ENCODE assay signal across 7 mouse cellular contexts in the genomic region with DNA sequence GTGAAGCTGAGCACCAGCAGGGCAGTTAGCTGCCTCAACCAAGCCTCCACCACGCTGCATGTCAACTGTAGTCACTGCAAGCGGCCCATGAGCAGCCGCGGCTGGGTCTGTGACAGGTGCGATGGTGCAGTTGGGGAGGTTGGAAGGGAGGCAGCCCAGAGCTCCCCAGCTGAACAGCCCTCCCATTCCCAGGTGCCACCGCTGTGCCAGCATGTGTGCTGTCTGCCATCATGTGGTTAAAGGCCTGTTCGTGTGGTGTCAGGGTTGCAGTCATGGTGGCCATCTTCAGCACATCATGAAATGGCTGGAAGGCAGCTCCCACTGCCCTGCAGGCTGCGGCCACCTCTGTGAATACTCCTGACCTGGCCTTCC. TPM values are rescaled to one million over a fixed set of nuclear protein-coding genes. Genes with fewer than 3 reads are reported as not detected.
DNase-seq lines count a peak whose midpoint lies in the region; ATAC-seq and TF ChIP-seq lines count a peak whose summit lies in the region.

No protein-coding gene starts in this region.

- 78% methylated on average over 8 of the region's 8 CpGs for whole genome bisulfite sequencing in lung, embryonic 15.5 days
- WGBS in forebrain, embryonic 14.5 days = 83% methylated on average over 8 of the region's 8 CpGs
- WGBS in limb, embryonic 13.5 days = 82% methylated on average over 8 of the region's 8 CpGs
- 70% methylated on average over 8 of the region's 8 CpGs for whole genome bisulfite sequencing in olfactory bulb, adult 2 months

- TF ChIP-seq CTCF in olfactory bulb, adult 2 months (IDR thresholded peaks at IDR 0.05; ENCODE audit: insufficient read depth, low read depth, low read length) = no peak

- H3K4me3 ChIP-seq in lung, embryonic 15.5 days = peak overlapping the region; percentile 54
- peak overlapping the region; percentile 61 for H3K4me3 ChIP-seq in forebrain, embryonic 14.5 days (ENCODE audit: low read depth, low read length)
- H3K4me3 ChIP-seq in limb, embryonic 13.5 days = peak overlapping the region; percentile 88
- peak overlapping the region; percentile 75 for H3K4me3 ChIP-seq in olfactory bulb, adult 2 months (ENCODE audit: insufficient read depth, low read depth, low read length)

- H3K27me3 ChIP-seq in lung, embryonic 15.5 days = no peaks in the 10 kb centered on the region
- H3K27me3 ChIP-seq in forebrain, embryonic 14.5 days (replicated peaks; ENCODE audit: control insufficient read depth, insufficient read depth, low read length) = no peaks in the 10 kb centered on the region
- no peaks in the 10 kb centered on the region for H3K27me3 ChIP-seq in limb, embryonic 13.5 days

- no peak for TF ChIP-seq POLR2A in olfactory bulb, adult 2 months (IDR thresholded peaks at IDR 0.05; ENCODE audit: insufficient read depth, low read depth, low read length)

- H3K36me3 ChIP-seq in lung, embryonic 15.5 days = peaks cover 40% of the 10 kb centered on the region
- H3K36me3 ChIP-seq in forebrain, embryonic 14.5 days (ENCODE audit: control insufficient read depth, insufficient read depth, low read length) = peaks cover 50% of the 10 kb centered on the region
- H3K36me3 ChIP-seq in limb, embryonic 13.5 days = peaks cover 45% of the 10 kb centered on the region

- no peak for DNase-seq in lung, postnatal 36 days
- no peak for DNase-seq in forebrain, embryonic 14.5 days (ENCODE audit: low spot score)
- DNase-seq in urinary bladder, postnatal 36 days (ENCODE audit: low spot score in 2 of 2) = no peak
- no peak for DNase-seq in embryo, embryonic 10 days (ENCODE audit: low spot score)

- H3K4me1 ChIP-seq in lung, embryonic 15.5 days = peaks cover 55% of the 10 kb centered on the region
- peaks cover 35% of the 10 kb centered on the region for H3K4me1 ChIP-seq in forebrain, embryonic 14.5 days (ENCODE audit: control insufficient read depth, insufficient read depth, low read length)
- H3K4me1 ChIP-seq in limb, embryonic 13.5 days = peaks cover 64% of the 10 kb centered on the region
- peaks cover 70% of the 10 kb centered on the region for H3K4me1 ChIP-seq in olfactory bulb, adult 2 months (ENCODE audit: control insufficient read depth, insufficient read depth, low read length)

- H3K4me2 ChIP-seq in lung, embryonic 15.5 days = peak overlapping the region; percentile 73
- peak overlapping the region; percentile 89 for H3K4me2 ChIP-seq in forebrain, embryonic 14.5 days (ENCODE audit: low read length)
- peak overlapping the region; percentile 84 for H3K4me2 ChIP-seq in limb, embryonic 13.5 days (replicated peaks)

- no peak for ATAC-seq in lung, embryonic 15.5 days (ENCODE audit: borderline replicate concordance, extremely low read depth, low FRiP score, low TSS enrichment)
- ATAC-seq in forebrain, embryonic 14.5 days = no peak
- no peak for ATAC-seq in limb, embryonic 13.5 days (ENCODE audit: low FRiP score, low read depth)

- H3K27ac ChIP-seq in lung, embryonic 15.5 days = peak overlapping the region; percentile 87
- peak overlapping the region; percentile 92; the same call in 1 of the 2 replicates for H3K27ac ChIP-seq in forebrain, embryonic 14.5 days (ENCODE audit: low read depth, low read length)
- peak overlapping the region; percentile 88; the same call in 1 of the 2 replicates for H3K27ac ChIP-seq in limb, embryonic 13.5 days
- H3K27ac ChIP-seq in olfactory bulb, adult 2 months (ENCODE audit: insufficient read depth, low read depth, low read length) = peak overlapping the region; percentile 81; the same call in 1 of the 2 replicates

- H3K9ac ChIP-seq in lung, embryonic 15.5 days = peak overlapping the region; percentile 61
- peak overlapping the region; percentile 88 for H3K9ac ChIP-seq in forebrain, embryonic 14.5 days (ENCODE audit: low read length)
- H3K9ac ChIP-seq in limb, embryonic 13.5 days = peak overlapping the region; percentile 81

- no peaks in the 10 kb centered on the region for H3K9me3 ChIP-seq in lung, embryonic 15.5 days
- no peaks in the 10 kb centered on the region for H3K9me3 ChIP-seq in forebrain, embryonic 14.5 days (replicated peaks; ENCODE audit: control insufficient read depth, low read length)
- no peaks in the 10 kb centered on the region for H3K9me3 ChIP-seq in limb, embryonic 13.5 days

RNA-seq across cellular contexts. Expression of a gene that starts 0.5 kb away (rescaled TPM):
- polyA plus RNA-seq in lung, embryonic 15.5 days (2015; fragmentation: Nextera tagmentation; extraction: Ambion mirVana) = 50.7 and 51.5 TPM in 2 replicates
- polyA plus RNA-seq in forebrain, embryonic 14.5 days (2014; fragmentation: Nextera tagmentation; extraction: Ambion mirVana) = 56.6 and 56.9 TPM in 2 replicates
- 57.9 and 60.7 TPM in 2 replicates for polyA plus RNA-seq in limb, embryonic 13.5 days (2015; fragmentation: Nextera tagmentation; extraction: Ambion mirVana)
- polyA plus RNA-seq in olfactory bulb, adult 2 months (2012; ENCODE audit: insufficient read depth, insufficient read length, low replicate concordance, missing spikeins) = not detected in 2 replicates

RNA-seq across cellular contexts. Expression of a gene that starts 4.8 kb away (rescaled TPM):
- polyA plus RNA-seq in lung, embryonic 15.5 days (2015; fragmentation: Nextera tagmentation; extraction: Ambion mirVana) = 25.2 and 26.5 TPM in 2 replicates
- 33.3 and 37.4 TPM in 2 replicates for polyA plus RNA-seq in forebrain, embryonic 14.5 days (2014; fragmentation: Nextera tagmentation; extraction: Ambion mirVana)
- polyA plus RNA-seq in limb, embryonic 13.5 days (2015; fragmentation: Nextera tagmentation; extraction: Ambion mirVana) = 25.2 and 27.7 TPM in 2 replicates
- polyA plus RNA-seq in olfactory bulb, adult 2 months (2012; ENCODE audit: insufficient read depth, insufficient read length, low replicate concordance, missing spikeins) = not detected in 2 replicates

RNA-seq across cellular contexts. Expression of a gene that starts 5.0 kb away (rescaled TPM):
- polyA plus RNA-seq in lung, embryonic 15.5 days (2015; fragmentation: Nextera tagmentation; extraction: Ambion mirVana) = 349 and 363 TPM in 2 replicates
- polyA plus RNA-seq in forebrain, embryonic 14.5 days (2014; fragmentation: Nextera tagmentation; extraction: Ambion mirVana) = 315 and 322 TPM in 2 replicates
- 359 and 366 TPM in 2 replicates for polyA plus RNA-seq in limb, embryonic 13.5 days (2015; fragmentation: Nextera tagmentation; extraction: Ambion mirVana)
- not detected in 2 replicates for polyA plus RNA-seq in olfactory bulb, adult 2 months (2012; ENCODE audit: insufficient read depth, insufficient read length, low replicate concordance, missing spikeins)

RNA-seq across cellular contexts. Expression of a gene that starts 8.9 kb away (rescaled TPM):
- polyA plus RNA-seq in lung, embryonic 15.5 days (2015; fragmentation: Nextera tagmentation; extraction: Ambion mirVana) = 0.82 and 1.2 TPM in 2 replicates
- polyA plus RNA-seq in forebrain, embryonic 14.5 days (2014; fragmentation: Nextera tagmentation; extraction: Ambion mirVana) = 33.6 and 35.4 TPM in 2 replicates
- polyA plus RNA-seq in limb, embryonic 13.5 days (2015; fragmentation: Nextera tagmentation; extraction: Ambion mirVana) = 1.4 and 1.6 TPM in 2 replicates
- polyA plus RNA-seq in olfactory bulb, adult 2 months (2012; ENCODE audit: insufficient read depth, insufficient read length, low replicate concordance, missing spikeins) = not detected in 2 replicates

RNA-seq across cellular contexts. Expression of a gene that starts 13.4 kb away (rescaled TPM):
- 2.2 and 2.5 TPM in 2 replicates for polyA plus RNA-seq in lung, embryonic 15.5 days (2015; fragmentation: Nextera tagmentation; extraction: Ambion mirVana)
- 5.1 and 6.2 TPM in 2 replicates for polyA plus RNA-seq in forebrain, embryonic 14.5 days (2014; fragmentation: Nextera tagmentation; extraction: Ambion mirVana)
- polyA plus RNA-seq in limb, embryonic 13.5 days (2015; fragmentation: Nextera tagmentation; extraction: Ambion mirVana) = 1.5 and 1.9 TPM in 2 replicates
- polyA plus RNA-seq in olfactory bulb, adult 2 months (2012; ENCODE audit: insufficient read depth, insufficient read length, low replicate concordance, missing spikeins) = not detected in 2 replicates

Comparison
In these comparisons a context has a peak if more than half of its experiments do, and no peak if none do; other contexts are left out.
1. RNA of a gene that starts 0.5 kb away (polyA plus RNA-seq): 57.9 to 60.7 TPM in limb, embryonic 13.5 days, 56.6 to 56.9 TPM in forebrain, embryonic 14.5 days and 50.7 to 51.5 TPM in lung, embryonic 15.5 days; not detected in olfactory bulb, adult 2 months; every median in the first group is over 10 times any median in the second.
2. RNA of a gene that starts 4.8 kb away (polyA plus RNA-seq): 33.3 to 37.4 TPM in forebrain, embryonic 14.5 days, 25.2 to 27.7 TPM in limb, embryonic 13.5 days and 25.2 to 26.5 TPM in lung, embryonic 15.5 days; not detected in olfactory bulb, adult 2 months; every median in the first group is over 10 times any median in the second.
3. Peak in every context shown above with its lines, with median percentiles within 50 percentile points of each other: H3K27ac ChIP-seq, H3K4me2 ChIP-seq, H3K4me3 ChIP-seq and H3K9ac ChIP-seq.